Mouse (Mus musculus) heart, adult 9 months (tissue): ENCODE data around the gene Tmprss2.
"Not testable (repeated sequence)": the region's sequence is repeated elsewhere in the genome, so short reads cannot be mapped to it uniquely, and the experiment has no call there.

ENCODE experiments used
- DNase-seq, 2 experiments: peaks; one replicate each; pipeline ENCODE4 v3.0.0; 2022; ENCODE audit warnings: low spot score in 2 of 2

The Tmprss2 gene

DNA sequence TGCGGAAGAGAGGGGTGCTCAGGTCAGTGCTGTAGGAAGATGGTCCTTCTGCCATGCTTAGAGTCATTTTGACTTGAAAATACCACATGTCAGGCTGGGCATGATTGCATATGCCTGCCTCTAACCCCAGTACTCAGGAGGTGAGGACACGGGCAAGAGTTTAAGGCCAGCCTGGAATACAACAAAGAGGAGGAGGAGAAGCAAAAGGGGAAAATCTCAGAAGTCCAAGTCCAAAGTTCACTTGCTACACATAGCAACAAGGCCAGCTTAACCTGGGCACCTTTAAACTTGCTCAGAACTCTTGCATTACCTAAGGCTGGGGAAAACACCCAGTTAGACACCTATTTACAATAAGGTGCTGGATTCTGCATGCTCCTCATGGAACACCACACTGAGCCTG, 19.5 kb downstream of the Tmprss2 start:
- DNase-seq, result no peak

DNA sequence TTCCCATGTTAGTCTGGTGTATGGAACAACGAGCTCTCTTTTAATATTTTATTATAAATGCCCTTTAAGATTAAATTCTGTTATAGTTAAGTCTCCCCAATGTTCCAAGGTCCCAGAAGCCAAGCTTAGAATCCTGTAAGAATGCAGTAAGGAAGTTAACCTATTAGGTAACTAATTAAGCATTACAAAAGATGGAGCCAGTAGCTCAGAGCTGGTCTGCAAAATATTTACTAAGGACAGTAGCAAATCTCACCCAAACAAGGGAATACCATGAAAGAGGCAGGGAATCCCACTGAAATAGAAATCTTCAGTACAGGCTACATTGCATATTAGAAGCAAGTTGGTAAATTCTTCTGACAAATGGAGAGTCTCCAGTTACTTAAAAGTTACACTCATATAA, 28.1 kb downstream of the Tmprss2 start:
- not testable (repeated sequence) for DNase-seq

DNA sequence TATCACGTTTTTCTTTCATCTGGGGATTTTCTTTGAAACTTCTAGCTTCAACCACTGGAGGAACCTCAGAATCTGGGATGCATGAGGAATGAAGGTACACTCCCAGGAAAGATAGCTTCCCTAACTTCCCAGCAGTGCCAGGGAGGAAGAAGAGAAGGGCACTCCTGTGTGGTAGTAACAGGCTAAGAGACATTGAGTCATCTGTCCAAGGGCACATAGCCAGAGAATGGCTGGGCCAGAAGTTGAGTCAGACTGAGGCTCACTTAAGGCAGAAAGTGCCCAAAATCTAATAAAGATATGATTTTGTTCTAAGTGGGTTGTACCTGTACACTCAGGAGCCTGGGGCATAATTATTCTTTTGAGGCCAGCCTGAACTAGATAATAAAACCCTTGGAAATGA, 41.6 kb downstream of the Tmprss2 start:
- DNase-seq, result no peak

DNA sequence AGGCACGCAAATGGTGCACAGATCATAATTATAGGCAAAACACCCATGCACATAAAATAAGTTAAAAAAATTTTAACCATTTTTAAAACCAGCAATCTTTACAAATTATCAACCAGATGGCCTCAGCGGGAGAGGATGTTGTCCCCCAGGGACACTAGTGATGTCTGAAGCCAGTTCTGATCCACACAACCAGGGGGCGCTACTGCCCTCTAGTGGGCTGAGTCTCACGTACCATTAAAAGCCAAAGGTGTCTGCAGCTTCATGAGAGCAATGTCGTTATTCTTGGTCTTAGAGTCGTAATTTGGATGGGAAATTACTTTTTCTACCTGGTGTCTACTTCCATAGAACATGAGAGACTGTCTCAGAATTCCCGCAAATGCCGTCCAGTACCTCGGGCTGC, 42.3 kb downstream of the Tmprss2 start:
- peak in 1 of 2 experiments; percentile 26 for DNase-seq

DNA sequence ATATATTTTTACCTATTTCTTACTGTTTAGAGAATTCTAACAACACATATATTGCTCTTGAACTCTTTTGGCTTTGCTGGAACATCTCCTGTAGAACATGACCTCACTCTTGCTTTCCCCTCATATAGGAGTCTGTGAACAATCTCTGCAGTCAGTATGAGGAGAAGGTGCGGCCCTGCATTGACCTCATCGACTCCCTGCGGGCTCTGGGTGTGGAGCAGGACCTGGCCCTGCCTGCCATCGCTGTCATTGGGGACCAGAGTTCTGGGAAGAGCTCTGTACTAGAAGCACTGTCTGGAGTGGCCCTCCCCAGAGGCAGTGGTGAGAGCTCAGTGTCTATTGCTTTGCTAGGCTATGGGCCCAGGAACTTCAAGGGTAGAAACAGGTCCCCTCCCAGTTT, 66.7 kb downstream of the Tmprss2 start:
- no peak for DNase-seq

DNA sequence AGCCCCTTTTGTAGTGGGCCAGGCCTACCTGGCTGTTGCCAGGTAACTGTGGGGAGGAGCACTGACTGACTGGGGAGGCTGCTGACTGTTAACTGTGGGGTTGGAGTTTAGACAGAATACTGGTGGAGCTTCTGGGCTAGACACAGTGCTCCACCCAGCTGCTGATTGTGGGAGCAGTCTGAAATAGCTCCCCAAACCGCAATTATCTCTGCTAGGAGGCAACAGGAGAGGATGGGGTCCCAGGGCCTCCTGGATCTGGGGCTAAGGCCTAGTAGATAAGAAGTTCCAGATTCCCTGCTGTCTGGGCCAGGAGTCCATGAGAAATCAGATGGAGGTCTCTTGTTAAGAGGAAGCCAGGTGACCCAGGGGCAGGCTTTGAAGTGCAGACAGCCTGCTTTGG, 74.1 kb downstream of the Tmprss2 start:
- DNase-seq, result no peak

DNA sequence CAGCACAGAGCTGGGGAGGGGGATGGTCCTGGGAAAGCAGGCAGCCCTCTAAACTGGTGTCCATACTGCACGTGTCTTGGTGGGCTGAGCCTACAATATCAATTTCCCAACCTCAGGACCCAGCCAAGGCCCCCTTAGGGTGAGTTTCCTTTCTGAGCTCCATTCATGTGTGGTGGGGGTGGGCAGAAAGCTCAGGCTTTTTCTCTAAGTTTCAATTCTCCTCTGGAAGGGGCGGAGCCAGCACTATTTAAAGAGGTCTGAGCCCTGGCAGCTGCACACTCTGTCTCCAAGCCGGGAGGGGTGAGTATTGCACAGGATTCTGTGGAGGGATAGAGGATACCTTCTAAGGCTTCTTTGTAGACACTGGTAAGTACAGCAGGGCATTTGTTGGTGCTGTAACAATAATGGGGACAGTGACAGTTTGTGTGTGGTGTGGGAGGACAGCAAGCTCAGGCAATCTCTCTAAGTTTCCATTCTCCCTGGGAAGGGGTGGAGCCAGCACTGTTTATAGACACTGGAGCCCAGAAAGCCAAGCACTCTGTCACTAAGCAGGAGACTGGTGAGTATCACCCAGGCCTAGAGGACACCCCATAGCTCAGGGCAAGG, 75.1 kb downstream of the Tmprss2 start:
- peak; percentile 77 to 80 for DNase-seq

DNA sequence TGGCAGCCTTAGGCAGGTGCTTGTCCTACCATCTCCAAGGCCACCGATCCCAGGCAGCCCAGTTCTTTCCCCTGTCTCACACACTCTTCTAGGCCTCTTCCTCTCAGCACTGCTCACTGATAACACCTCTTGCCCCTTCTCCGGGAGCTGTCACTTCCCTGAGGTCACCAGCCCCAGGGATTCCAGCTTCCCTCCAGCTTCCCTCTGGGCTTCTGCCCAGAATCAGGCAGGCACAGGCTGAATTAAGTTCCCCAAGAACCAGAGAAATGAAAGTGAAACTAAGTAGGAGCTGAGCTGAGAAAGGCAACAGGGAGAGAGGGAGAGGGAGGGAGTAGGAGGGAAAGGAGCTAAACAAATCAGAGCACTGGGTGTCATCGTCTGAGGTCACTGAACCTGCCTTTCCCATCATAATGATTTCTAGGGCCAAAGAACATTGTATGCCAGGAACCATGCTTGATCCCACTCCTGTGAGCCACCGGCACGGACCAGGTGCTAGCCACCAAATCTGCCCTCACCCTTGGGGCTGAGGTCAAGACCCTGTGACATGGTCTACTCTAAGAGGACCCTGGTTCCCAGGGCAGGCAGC, 76.0 kb downstream of the Tmprss2 start:
- DNase-seq, result peak; percentile 85 to 90

DNA sequence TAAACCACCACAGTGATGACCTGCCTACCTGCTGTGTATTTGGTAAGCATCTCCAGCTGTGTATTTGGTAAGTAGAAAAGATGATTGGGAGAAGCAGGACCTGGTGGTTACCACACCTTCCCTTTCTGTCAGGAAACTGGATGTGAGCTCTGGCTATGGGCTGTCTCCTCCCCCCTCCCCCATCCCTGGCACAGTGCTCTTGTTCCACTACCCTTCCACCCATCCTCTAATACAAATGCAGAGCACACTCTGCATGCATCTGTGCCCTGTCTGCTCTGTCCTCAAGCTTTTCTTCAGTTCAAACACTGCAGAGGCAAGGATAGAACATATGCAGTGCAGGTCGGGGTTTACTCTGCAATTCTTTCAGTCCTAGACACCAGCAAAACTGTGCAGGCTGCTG, 76.5 kb downstream of the Tmprss2 start:
- peak in 1 of 2 experiments; percentile 22 for DNase-seq

DNA sequence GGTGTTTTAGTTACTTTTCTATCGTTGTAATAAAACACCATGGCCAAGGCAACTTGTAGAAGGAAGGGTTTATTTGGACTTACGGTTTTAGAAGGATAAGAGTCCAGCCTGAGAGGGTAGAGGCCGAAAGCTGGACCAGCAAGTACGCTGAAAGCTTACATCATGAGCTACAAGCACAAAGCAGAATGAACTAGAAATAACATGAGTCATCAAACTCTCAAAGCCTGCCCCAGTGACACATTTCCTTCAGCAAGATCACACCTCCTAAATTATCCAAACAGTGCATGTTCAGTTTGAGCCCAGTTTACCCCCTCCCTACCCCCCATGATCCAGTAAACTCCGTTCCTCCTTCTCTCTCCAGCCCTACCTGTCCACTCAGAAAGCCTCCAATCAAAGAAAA, 77.2 kb downstream of the Tmprss2 start:
- no peak for DNase-seq

DNA sequence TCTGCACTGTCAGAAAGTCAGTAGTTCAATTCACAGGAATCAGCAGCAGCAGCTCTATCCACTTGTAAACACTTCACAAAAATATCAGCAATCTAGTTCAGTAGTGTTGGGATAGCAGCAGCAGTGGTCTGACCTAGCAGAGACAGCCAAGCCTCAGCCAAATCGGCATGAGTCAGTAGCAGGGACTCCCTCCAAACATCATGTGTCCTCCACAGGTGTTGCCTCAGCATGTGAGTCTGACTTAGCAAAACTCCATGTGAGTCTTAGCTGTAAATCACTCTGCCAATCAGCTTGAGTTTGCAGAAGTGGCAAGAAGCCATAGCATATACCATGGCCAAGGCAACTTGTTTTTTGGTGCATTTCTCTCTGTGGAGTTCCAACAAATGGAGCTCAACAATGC, 77.9 kb downstream of the Tmprss2 start:
- no peak for DNase-seq

DNA sequence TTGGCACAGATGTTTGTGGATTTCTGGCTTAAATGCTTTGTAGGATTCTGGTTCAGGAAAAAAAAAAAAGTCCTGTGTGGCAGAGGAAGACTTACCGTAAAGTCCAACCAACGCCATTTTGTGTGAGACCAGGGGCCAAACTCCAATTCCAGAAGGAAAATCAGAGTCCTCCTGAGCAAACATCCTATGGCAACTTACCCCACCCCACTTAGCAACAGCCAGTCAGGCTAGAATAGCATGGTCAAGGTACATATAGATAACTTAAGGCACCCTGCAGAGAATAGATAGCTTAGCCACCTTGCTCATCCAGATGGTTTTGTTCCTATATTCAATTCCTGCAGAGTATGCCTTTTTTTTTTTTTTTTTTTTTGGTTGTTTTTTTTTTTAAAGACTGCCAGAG, 81.8 kb downstream of the Tmprss2 start:
- DNase-seq, result no peak

DNA sequence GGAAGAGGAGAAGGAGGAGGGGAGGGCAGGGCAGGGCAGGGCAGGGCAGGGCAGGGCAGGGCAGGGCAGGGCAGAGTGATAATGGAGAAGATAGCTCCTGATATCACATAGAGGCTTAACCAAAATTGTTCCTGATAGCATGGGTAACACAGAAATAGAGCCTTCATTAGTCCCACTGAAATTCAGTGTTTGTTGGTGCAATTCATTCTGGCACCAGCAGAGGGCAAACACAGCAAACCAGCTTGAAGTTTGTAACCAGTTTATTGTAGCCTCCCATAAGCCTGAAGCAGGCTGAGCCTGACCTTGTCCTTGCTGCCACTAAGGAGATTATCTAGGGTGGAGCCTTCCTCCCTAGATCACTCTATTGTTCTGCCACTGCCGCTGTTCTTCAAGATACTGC, 88.0 kb downstream of the Tmprss2 start:
- DNase-seq, result peak in 1 of 2 experiments; percentile 39

DNA sequence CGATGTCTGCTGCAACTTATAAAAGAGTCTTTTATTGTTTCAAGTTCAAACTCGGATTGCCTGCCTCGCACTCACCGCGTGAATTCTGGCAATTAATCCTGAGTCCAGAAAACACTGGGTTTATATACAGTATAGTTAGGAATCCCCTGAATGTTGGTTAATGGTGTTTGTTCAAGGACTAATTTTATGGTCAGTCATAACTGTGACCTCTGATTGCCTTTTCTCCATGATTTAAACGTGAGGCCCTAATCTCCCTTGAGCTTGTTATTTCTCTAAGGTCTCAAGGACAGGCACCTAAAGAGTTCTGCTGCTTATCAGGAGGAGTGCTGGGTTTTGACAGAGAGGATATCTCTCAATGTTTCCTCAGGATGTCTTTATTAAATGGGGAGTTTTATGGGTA, 89.0 kb downstream of the Tmprss2 start:
- DNase-seq, result no peak

DNA sequence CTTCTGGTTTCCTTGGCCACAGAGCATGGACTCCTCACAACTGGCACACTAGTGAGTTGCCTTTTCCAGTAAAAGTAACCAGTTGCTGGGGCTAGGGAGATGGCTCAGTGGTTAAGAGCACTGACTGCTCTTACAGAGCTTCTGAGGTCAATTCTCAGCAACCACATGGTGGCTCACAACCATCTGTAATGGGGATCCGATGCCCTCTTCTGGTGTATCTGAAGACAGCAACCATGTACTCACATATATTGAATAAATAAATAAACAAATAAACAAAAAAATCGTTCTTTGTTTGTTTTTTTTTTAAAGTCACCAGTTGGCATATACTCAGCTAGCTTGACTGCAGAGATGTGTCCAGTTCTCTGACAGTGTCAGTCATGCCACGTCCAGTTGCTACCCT, 94.7 kb downstream of the Tmprss2 start:
- no peak for DNase-seq
